Mouse (Mus musculus) forebrain, embryonic 13.5 days (tissue): ENCODE data around the gene Mttp. TPM values are rescaled to one million over a fixed set of nuclear protein-coding genes. Genes with fewer than 3 reads are reported as not detected.

Experiments used
- polyA plus RNA-seq: library from polyadenylated mRNA; unstranded; fragments of >200 nt; fragmentation: Nextera tagmentation; extraction: Ambion mirVana; gene quantifications from 2 replicates; pipeline ENCODE4 v1.2.1, GENCODE M21; 2015

Gene Mttp
- polyA plus RNA-seq, 1 experiment from 2014 or later = 11.6 TPM

Other genes with a start within 250 kb of the Mttp start
- gene Lamtor3, start 226.5 kb downstream of the Mttp start, polyA plus RNA-seq = 126 and 129 TPM in 2 replicates
- gene Dapp1, start 163.4 kb downstream of the Mttp start, polyA plus RNA-seq = 2.7 and 3.9 TPM in 2 replicates
- gene 1110002E22Rik, start 79.9 kb downstream of the Mttp start, polyA plus RNA-seq = 0.05 and 0.08 TPM in 2 replicates
- gene Gm5105, start 77.6 kb downstream of the Mttp start, polyA plus RNA-seq = not detected in 2 replicates
- 8.7 and 9.9 TPM in 2 replicates for gene Trmt10a, start 1.5 kb downstream of the Mttp start, polyA plus RNA-seq
- gene 4930579F01Rik, start 48.9 kb upstream of the Mttp start, polyA plus RNA-seq = not detected in 2 replicates
- gene Adh7, start 72.8 kb upstream of the Mttp start, polyA plus RNA-seq = 0.29 TPM in 1 of 2 replicates, not detected in the other
- gene Adh1, start 116.0 kb upstream of the Mttp start, polyA plus RNA-seq = 0.16 and 0.46 TPM in 2 replicates
- gene Adh6a, start 168.3 kb upstream of the Mttp start, polyA plus RNA-seq = not detected in 2 replicates
- 0.22 and 0.30 TPM in 2 replicates for gene Adh6b, start 196.8 kb upstream of the Mttp start, polyA plus RNA-seq